Mouse (Mus musculus) forebrain, embryonic 12.5 days (tissue): ENCODE measurements around the gene Gimap7. TPM values are rescaled to one million over a fixed set of nuclear protein-coding genes. Genes with fewer than 3 reads are reported as not detected.

Experiments
- ATAC-seq: fragments of 200-750 bp; cut with Nextera tagmentation; 2 replicates; pipeline ENCODE4 v1.8.0; 2017; ENCODE audit warnings: moderate TSS enrichment; ENCODE audit not compliant: low FRiP score
- H3K27ac ChIP-seq: fragments of 300-500 bp; sonication (generic); 2 replicates; pipeline ENCODE4 v1.5.1; 2016; ENCODE audit warnings: mild to moderate bottlenecking
- H3K27me3 ChIP-seq: fragments of 300-500 bp; sonication (generic); 2 replicates; pipeline ENCODE4 v1.6.1; 2016; ENCODE audit warnings: mild to moderate bottlenecking
- H3K36me3 ChIP-seq: fragments of 300-500 bp; sonication (generic); replicated peaks from 2 replicates; pipeline ENCODE4 v1.6.1; 2016; ENCODE audit warnings: mild to moderate bottlenecking
- H3K4me1 ChIP-seq: fragments of 300-500 bp; sonication (generic); 2 replicates; pipeline ENCODE4 v1.6.1; 2016
- H3K4me2 ChIP-seq: fragments of 300-500 bp; sonication (generic); 2 replicates; pipeline ENCODE4 v1.6.1; 2016; ENCODE audit warnings: mild to moderate bottlenecking, moderate library complexity
- H3K4me3 ChIP-seq: fragments of 300-500 bp; sonication (generic); replicated peaks from 2 replicates; pipeline ENCODE4 v1.5.1; 2016; ENCODE audit warnings: mild to moderate bottlenecking
- H3K9ac ChIP-seq: fragments of 300-500 bp; sonication (generic); 2 replicates; pipeline ENCODE4 v1.6.1; 2016; ENCODE audit warnings: mild to moderate bottlenecking
- H3K9me3 ChIP-seq: fragments of 300-500 bp; sonication (generic); 2 replicates; pipeline ENCODE4 v1.6.1; 2016
- WGBS: fragments of 180-500 bp; shearing (Covaris S2); methylation state at CpG from one replicate; pipeline ENCODE4 v1.1.7; 2016; 5-methylcytosine and 5-hydroxymethylcytosine counted together
- polyA plus RNA-seq: library from polyadenylated mRNA; unstranded; fragments of >200 nt; fragmentation: Nextera tagmentation; extraction: Ambion mirVana; gene quantifications from 2 replicates; pipeline ENCODE4 v1.2.1, GENCODE M21; 2016

Gimap7 gene
- polyA plus RNA-seq, 1 experiment from 2014 or later = not detected

DNA sequence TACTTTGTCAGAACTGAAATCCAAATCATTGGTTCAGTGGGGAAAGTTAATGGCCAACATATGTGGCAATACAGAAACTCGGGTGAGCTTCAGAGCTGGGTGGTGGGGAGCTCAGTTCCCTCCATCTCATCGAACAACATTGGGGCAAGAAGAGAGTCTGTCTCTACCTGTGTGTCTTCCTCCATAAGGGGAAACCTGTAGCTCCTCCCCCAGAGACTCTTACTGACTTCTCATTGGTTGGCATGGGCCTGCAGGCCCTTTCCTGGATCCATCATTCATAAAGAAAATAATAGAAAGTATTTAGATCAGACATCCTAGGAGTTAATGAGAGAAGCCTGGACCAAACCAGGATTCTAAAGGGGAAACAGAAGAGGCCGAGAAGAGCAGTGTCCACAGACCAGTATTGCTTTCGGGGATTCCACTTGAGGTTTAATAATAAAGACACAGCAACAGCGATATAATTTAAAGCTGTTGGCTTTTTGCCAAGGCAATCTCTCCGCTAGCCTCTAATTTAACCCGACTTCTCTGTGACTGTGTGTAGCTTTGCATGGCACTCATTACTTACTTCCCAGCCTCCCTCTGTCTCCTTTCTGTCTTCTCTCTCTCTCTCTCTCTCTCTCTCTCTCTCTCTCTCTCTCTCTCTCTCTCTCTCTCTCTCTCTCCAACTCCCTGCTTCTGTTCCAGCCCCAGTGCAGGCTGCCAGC is 45.3 kb downstream of the Gimap7 start:
- H3K36me3 ChIP-seq = no peaks in the 10 kb centered on the region
- no peaks in the 10 kb centered on the region for H3K9me3 ChIP-seq
- ATAC-seq = no peak
- WGBS = 79% methylated on average over 7 of the region's 7 CpGs
- H3K27me3 ChIP-seq = no peaks in the 10 kb centered on the region
- no peaks in the 10 kb centered on the region for H3K4me1 ChIP-seq
- H3K4me3 ChIP-seq = no peak overlapping the region
- no peak overlapping the region for H3K4me2 ChIP-seq
- no peak overlapping the region for H3K27ac ChIP-seq
- H3K9ac ChIP-seq = no peak overlapping the region

DNA sequence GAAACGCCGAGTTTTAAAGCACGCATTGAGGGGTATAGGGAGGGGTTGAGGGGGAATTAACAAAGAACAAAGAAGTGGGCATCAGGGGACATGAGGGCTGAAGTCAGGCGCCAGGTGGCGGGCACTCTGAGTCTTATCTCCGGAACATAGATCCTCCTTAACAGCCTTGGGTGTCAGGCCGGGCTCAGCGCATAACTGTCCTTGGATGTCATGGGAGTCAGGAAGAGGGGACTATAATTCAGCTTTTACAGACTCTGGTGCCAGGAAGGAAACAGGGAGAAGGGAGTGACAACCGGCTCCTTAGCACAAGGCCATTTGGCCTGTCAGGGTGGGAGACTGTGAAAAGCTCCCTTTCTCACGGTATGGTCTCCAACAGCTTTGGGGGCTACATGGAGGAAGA is 46.1 kb downstream of the Gimap7 start:
- no peak overlapping the region for H3K4me3 ChIP-seq
- ATAC-seq = no peak
- H3K9ac ChIP-seq = no peak overlapping the region
- no peak overlapping the region for H3K27ac ChIP-seq
- no peaks in the 10 kb centered on the region for H3K27me3 ChIP-seq
- no peaks in the 10 kb centered on the region for H3K4me1 ChIP-seq
- 96% methylated on average over 10 of the region's 10 CpGs for WGBS
- H3K4me2 ChIP-seq = no peak overlapping the region
- H3K36me3 ChIP-seq = no peaks in the 10 kb centered on the region
- H3K9me3 ChIP-seq = no peaks in the 10 kb centered on the region

DNA sequence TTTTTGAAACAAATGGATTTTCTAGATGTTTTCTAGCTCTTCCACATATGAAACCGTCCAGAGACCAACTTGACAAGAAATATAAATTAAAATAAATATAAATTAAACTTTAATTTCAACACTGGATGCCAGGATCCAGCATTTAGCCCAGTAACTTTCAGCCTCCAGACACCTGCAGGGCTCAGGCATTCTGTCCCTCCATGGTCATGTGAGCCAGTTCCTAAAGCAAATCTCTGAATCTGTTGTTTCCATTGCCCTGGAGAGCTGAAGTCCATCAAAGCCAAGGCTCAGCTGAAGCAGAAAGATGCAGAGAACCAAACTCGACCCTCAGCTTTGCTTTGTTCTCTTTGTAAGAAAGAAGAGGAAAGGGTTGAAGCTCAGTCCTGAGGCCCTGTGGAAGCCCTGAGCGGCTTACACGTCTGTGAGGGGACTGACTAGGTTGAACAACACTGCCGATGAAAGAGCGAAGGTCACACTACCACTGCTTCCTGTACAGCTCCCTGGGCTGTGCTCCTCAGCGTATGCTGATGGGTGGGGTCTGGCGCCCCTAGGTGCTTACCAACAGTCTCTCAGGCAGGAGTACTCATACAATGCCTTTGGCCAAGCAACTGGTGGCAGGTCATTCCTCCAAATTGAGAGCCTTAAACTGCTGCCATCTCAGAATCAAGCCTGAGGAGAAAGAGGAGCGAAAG is 49.9 kb downstream of the Gimap7 start:
- H3K4me2 ChIP-seq = no peak overlapping the region
- H3K27ac ChIP-seq = no peak overlapping the region
- no peaks in the 10 kb centered on the region for H3K27me3 ChIP-seq
- no peak overlapping the region for H3K4me3 ChIP-seq
- H3K4me1 ChIP-seq = no peaks in the 10 kb centered on the region
- no peaks in the 10 kb centered on the region for H3K9me3 ChIP-seq
- H3K9ac ChIP-seq = no peak overlapping the region
- H3K36me3 ChIP-seq = no peaks in the 10 kb centered on the region
- WGBS = 76% methylated on average over 9 of the region's 9 CpGs
- no peak for ATAC-seq

DNA sequence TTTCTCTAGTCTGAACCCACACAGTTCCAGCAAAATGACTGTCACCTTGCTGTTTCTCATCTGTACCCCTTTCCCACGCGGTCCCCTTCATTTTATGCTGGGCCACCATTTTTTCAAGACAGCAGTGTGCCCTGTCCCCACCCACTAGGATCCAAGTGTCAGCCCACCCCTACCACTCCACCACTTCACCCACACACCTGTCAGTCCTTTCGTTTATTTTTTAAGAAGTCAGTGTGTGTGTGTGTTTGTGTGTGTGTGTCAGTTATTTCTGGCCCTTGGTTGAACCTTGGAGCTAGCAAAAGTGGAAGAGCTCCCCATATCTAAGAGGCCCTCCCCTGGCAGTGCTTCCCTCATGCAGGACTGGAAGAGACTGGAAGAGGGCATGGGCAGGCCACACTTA is 50.5 kb downstream of the Gimap7 start:
- WGBS = 88% methylated on average over 3 of the region's 3 CpGs
- Histone ChIP-seq H3K4me1 (no peaks in the 10 kb centered on the region), H3K9ac (no peak overlapping the region), H3K4me3 (no peak overlapping the region), H3K9me3 (no peaks in the 10 kb centered on the region), H3K27me3 (no peaks in the 10 kb centered on the region), H3K36me3 (no peaks in the 10 kb centered on the region), H3K4me2 (no peak overlapping the region), H3K27ac (no peak overlapping the region)
- ATAC-seq = no peak

- no peak within 1 kb of the TSS for H3K4me2 ChIP-seq
- H3K4me1 ChIP-seq = no peaks in the 10 kb centered on the region
- H3K4me3 ChIP-seq = no peak within 1 kb of the TSS
- no peak for ATAC-seq
- H3K27me3 ChIP-seq = no peaks in the 10 kb centered on the region
- H3K9ac ChIP-seq = no peak within 1 kb of the TSS
- 88% methylated on average over 3 of the region's 3 CpGs for WGBS
- H3K36me3 ChIP-seq = no peaks in the 10 kb centered on the region
- H3K27ac ChIP-seq = no peak within 1 kb of the TSS
- no peaks in the 10 kb centered on the region for H3K9me3 ChIP-seq
These were observed 52.3 kb downstream of the Gimap7 start, which contains the start of gene Gimap3 for GRCm38 (mm10) chr6:48770696-48771095. Gimap3 (minus strand) TSS chr6:48770851.

DNA sequence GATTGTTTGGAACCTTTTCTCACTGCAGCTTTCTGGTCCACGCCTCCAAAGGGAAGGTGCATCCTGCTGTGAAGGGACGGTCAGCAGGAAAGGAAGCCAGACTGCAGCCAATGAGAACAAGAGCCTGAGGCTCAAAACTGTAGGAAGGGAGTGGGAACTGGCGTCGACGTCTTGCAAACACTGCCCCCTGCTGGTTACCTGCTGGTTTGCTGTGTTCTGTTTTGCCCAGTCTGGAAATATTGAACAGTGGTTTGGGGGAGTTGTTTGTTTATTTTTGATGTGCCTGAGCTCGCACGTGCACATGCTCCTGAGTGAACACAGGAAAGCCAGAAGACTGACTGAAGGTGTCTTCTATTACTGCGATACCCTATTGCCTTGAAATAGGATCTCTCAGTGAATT is 53.6 kb downstream of the Gimap7 start:
- Histone ChIP-seq H3K4me1 (no peaks in the 10 kb centered on the region), H3K27me3 (no peaks in the 10 kb centered on the region), H3K9me3 (no peaks in the 10 kb centered on the region), H3K4me2 (no peak overlapping the region), H3K9ac (no peak overlapping the region), H3K36me3 (no peaks in the 10 kb centered on the region), H3K27ac (no peak overlapping the region), H3K4me3 (no peak overlapping the region)
- ATAC-seq = 0 out of 2 replicates have a peak, but pooled peaks have one; percentile 39
- 12% methylated on average over 8 of the region's 8 CpGs for WGBS

Other genes with a start within 250 kb of the Gimap7 start
- gene Atp6v0e2, start 181.0 kb upstream of the Gimap7 start, polyA plus RNA-seq = 78.6 and 88.3 TPM in 2 replicates
- 16.7 and 21.3 TPM in 2 replicates for gene Lrrc61, start 163.8 kb upstream of the Gimap7 start, polyA plus RNA-seq
- gene Rarres2, start 145.8 kb upstream of the Gimap7 start, polyA plus RNA-seq = 0.74 and 1.2 TPM in 2 replicates
- gene Gm45021, start 129.0 kb upstream of the Gimap7 start, polyA plus RNA-seq = not detected in 2 replicates
- 46.7 and 50.0 TPM in 2 replicates for gene Repin1, start 124.7 kb upstream of the Gimap7 start, polyA plus RNA-seq
- gene Gm44965, start 124.7 kb upstream of the Gimap7 start, polyA plus RNA-seq = not detected in 2 replicates
- gene Zfp775, start 116.6 kb upstream of the Gimap7 start, polyA plus RNA-seq = 13.4 and 14.9 TPM in 2 replicates
- gene AI854703, start 91.9 kb upstream of the Gimap7 start, polyA plus RNA-seq = 1.2 and 1.6 TPM in 2 replicates
- 0.36 TPM in 2 replicates for gene Gimap8, start 71.4 kb upstream of the Gimap7 start, polyA plus RNA-seq
- 2.0 and 2.6 TPM in 2 replicates for gene Gimap9, start 42.5 kb upstream of the Gimap7 start, polyA plus RNA-seq
- 2.8 and 3.4 TPM in 2 replicates for gene Gimap4, start 34.1 kb upstream of the Gimap7 start, polyA plus RNA-seq
- 5.7 and 6.5 TPM in 2 replicates for gene Gimap6, start 10.4 kb upstream of the Gimap7 start, polyA plus RNA-seq
- not detected in 2 replicates for gene Gm28053, start within 50 bp of the Gimap7 start, polyA plus RNA-seq
- 3.0 and 3.3 TPM in 2 replicates for gene Gimap1, start 20.4 kb downstream of the Gimap7 start, polyA plus RNA-seq
- 0.50 and 1.0 TPM in 2 replicates for gene Gimap5, start 27.6 kb downstream of the Gimap7 start, polyA plus RNA-seq
- not detected in 2 replicates for gene Gimap3, start 52.2 kb downstream of the Gimap7 start, polyA plus RNA-seq
- 12.0 and 16.7 TPM in 2 replicates for gene Tmem176a, start 122.3 kb downstream of the Gimap7 start, polyA plus RNA-seq
- gene Tmem176b, start 122.9 kb downstream of the Gimap7 start, polyA plus RNA-seq = 67.1 and 77.8 TPM in 2 replicates
- not detected in 2 replicates for gene Aoc1, start 154.3 kb downstream of the Gimap7 start, polyA plus RNA-seq
- not detected in 2 replicates for gene 1600015I10Rik, start 211.3 kb downstream of the Gimap7 start, polyA plus RNA-seq